Mouse (Mus musculus) liver, adult 2 months (tissue): ENCODE measurements around the gene Gm17622.

ENCODE experiments used
- CTCF ChIP-seq: fragments of 200-500 bp; IDR thresholded peaks from 2 replicates; pipeline ENCODE4 v1.5.1; 2011; ENCODE audit warnings: low read depth, low read length, control low read depth
- POLR2A ChIP-seq: fragments of 200-500 bp; IDR thresholded peaks from 2 replicates; pipeline ENCODE4 v1.6.1; 2011; ENCODE audit warnings: low read length, control low read depth; ENCODE audit not compliant: insufficient read depth; ENCODE audit errors: extremely low read depth

DNA sequence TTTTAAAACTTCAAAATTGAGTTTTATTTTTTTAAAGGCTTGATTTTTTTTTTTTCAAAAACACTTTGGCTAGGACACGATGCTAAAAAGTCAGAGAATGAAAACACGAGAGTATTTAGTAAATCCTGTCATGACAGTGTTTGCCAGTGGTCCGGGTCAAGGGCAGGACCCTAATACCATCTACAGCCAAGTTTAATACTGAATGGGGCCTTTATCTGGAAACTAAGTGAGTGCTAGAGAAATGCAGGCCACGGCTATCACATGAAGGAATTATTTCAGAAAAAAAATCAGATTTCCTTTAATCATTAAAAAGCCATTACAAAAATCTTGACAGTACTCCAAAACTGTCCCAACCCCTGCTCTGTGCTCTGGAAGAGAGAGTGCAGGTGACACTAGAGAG, 15.1 kb downstream of the Gm17622 start:
- TF ChIP-seq POLR2A (no peak), CTCF (no peak)
